Mouse (Mus musculus) stomach, postnatal 0 days (tissue): ENCODE measurements at regions not wholly inside any gene's neighbourhood (a gene's known extent, or its start where the extent isn't known, plus 50 kb on each side); places are given as distances from the start of the nearest gene placed in this dataset.

Source experiments
- CTCF ChIP-seq: IDR thresholded peaks from 2 replicates; pipeline ENCODE4 v1.5.1; 2016; ENCODE audit warnings: antibody characterized with exemption, low read depth, mild to moderate bottlenecking, moderate library complexity
- EP300 ChIP-seq: optimal IDR thresholded peaks from 2 replicates; pipeline ENCODE3; 2016; ENCODE audit warnings: antibody characterized with exemption

GRCm38 (mm10) chr9:61233251-61233650 is 138.9 kb upstream of the Tle3 start:
- TF ChIP-seq CTCF (no peak), EP300 (no peak)
